Mouse (Mus musculus): Measurements from ENCODE around the gene Cep19. TPM values are rescaled to one million over a fixed set of nuclear protein-coding genes. Genes with fewer than 3 reads are reported as not detected.

Gene Cep19
- polyA plus RNA-seq, 1 experiment from 2014 or later = 45.6 TPM

GRCm38 (mm10) chr16:32129449-32130189, 30.0 kb downstream of the Cep19 start:
- no peaks in the 10 kb centered on the region for H3K27me3 ChIP-seq
- H3K4me3 ChIP-seq (replicated peaks) = no peak overlapping the region
- H3K9me3 ChIP-seq = no peaks in the 10 kb centered on the region
- no peak overlapping the region for H3K4me2 ChIP-seq (replicated peaks)
- H3K27ac ChIP-seq = no peak overlapping the region
- H3K36me3 ChIP-seq = no peaks in the 10 kb centered on the region
- ATAC-seq = no peak
- no peak overlapping the region for H3K9ac ChIP-seq (replicated peaks)
- WGBS = 83% methylated on average over 20 of the region's 20 CpGs
- H3K4me1 ChIP-seq (replicated peaks) = no peaks in the 10 kb centered on the region

GRCm38 (mm10) chr16:32130190-32130826, 30.7 kb downstream of the Cep19 start:
- H3K9me3 ChIP-seq = no peaks in the 10 kb centered on the region
- no peak for ATAC-seq
- H3K27ac ChIP-seq = no peak overlapping the region
- H3K4me2 ChIP-seq (replicated peaks) = no peak overlapping the region
- no peaks in the 10 kb centered on the region for H3K36me3 ChIP-seq
- no peaks in the 10 kb centered on the region for H3K27me3 ChIP-seq
- H3K9ac ChIP-seq (replicated peaks) = no peak overlapping the region
- no peak overlapping the region for H3K4me3 ChIP-seq (replicated peaks)
- 79% methylated on average over 16 of the region's 16 CpGs for WGBS
- no peaks in the 10 kb centered on the region for H3K4me1 ChIP-seq (replicated peaks)

- Histone ChIP-seq H3K4me2 (replicated peaks) (no peak overlapping the region), H3K4me1 (replicated peaks) (no peaks in the 10 kb centered on the region), H3K27ac (no peak overlapping the region), H3K4me3 (replicated peaks) (no peak overlapping the region), H3K36me3 (no peaks in the 10 kb centered on the region), H3K9ac (replicated peaks) (no peak overlapping the region), H3K9me3 (no peaks in the 10 kb centered on the region), H3K27me3 (no peaks in the 10 kb centered on the region)
- no peak for ATAC-seq
- WGBS = 95% methylated on average over 3 of the region's 3 CpGs
These were observed 33.5 kb downstream of the Cep19 start for GRCm38 (mm10) chr16:32133148-32133547.

- 79% methylated on average over 7 of the region's 7 CpGs for WGBS
- no peaks in the 10 kb centered on the region for H3K4me1 ChIP-seq (replicated peaks)
- H3K27me3 ChIP-seq = no peaks in the 10 kb centered on the region
- ATAC-seq = no peak
- no peak overlapping the region for H3K9ac ChIP-seq (replicated peaks)
- no peak overlapping the region for H3K27ac ChIP-seq
- H3K4me2 ChIP-seq (replicated peaks) = no peak overlapping the region
- no peaks in the 10 kb centered on the region for H3K36me3 ChIP-seq
- H3K4me3 ChIP-seq (replicated peaks) = no peak overlapping the region
- H3K9me3 ChIP-seq = no peaks in the 10 kb centered on the region
These were observed 36.3 kb downstream of the Cep19 start for GRCm38 (mm10) chr16:32135842-32136357.

- Histone ChIP-seq H3K27me3 (no peaks in the 10 kb centered on the region), H3K4me3 (replicated peaks) (no peak overlapping the region), H3K9me3 (no peaks in the 10 kb centered on the region), H3K4me2 (replicated peaks) (no peak overlapping the region), H3K27ac (no peak overlapping the region), H3K36me3 (peaks cover 7% of the 10 kb centered on the region; the same call in 1 of the 2 replicates), H3K9ac (replicated peaks) (no peak overlapping the region), H3K4me1 (replicated peaks) (no peaks in the 10 kb centered on the region)
- WGBS = 96% methylated on average over 1 of the region's 1 CpGs
- ATAC-seq = no peak
These were observed 39.4 kb downstream of the Cep19 start for GRCm38 (mm10) chr16:32138954-32139353.

GRCm38 (mm10) chr16:32143766-32144165, 44.2 kb downstream of the Cep19 start:
- Histone ChIP-seq H3K4me3 (replicated peaks) (no peak overlapping the region), H3K4me1 (replicated peaks) (no peaks in the 10 kb centered on the region), H3K9ac (replicated peaks) (no peak overlapping the region), H3K36me3 (peaks cover 9% of the 10 kb centered on the region; the same call in 1 of the 2 replicates), H3K4me2 (replicated peaks) (no peak overlapping the region), H3K27me3 (no peaks in the 10 kb centered on the region), H3K9me3 (no peaks in the 10 kb centered on the region), H3K27ac (no peak overlapping the region)
- no peak for ATAC-seq
- 96% methylated on average over 15 of the region's 15 CpGs for WGBS

- Histone ChIP-seq H3K4me1 (replicated peaks) (no peaks in the 10 kb centered on the region), H3K27me3 (no peaks in the 10 kb centered on the region), H3K9ac (replicated peaks) (no peak overlapping the region), H3K27ac (no peak overlapping the region), H3K36me3 (peaks cover 9% of the 10 kb centered on the region; the same call in 1 of the 2 replicates), H3K9me3 (no peaks in the 10 kb centered on the region), H3K4me3 (replicated peaks) (no peak overlapping the region), H3K4me2 (replicated peaks) (no peak overlapping the region)
- WGBS = 92% methylated on average over 17 of the region's 17 CpGs
- ATAC-seq = no peak
These were observed 45.0 kb downstream of the Cep19 start for GRCm38 (mm10) chr16:32144592-32144991.

GRCm38 (mm10) chr16:32147589-32148207, 48.1 kb downstream of the Cep19 start:
- Histone ChIP-seq H3K27ac (no peak overlapping the region), H3K9ac (replicated peaks) (no peak overlapping the region), H3K9me3 (no peaks in the 10 kb centered on the region), H3K36me3 (peaks cover 9% of the 10 kb centered on the region; the same call in 1 of the 2 replicates), H3K4me1 (replicated peaks) (no peaks in the 10 kb centered on the region), H3K27me3 (no peaks in the 10 kb centered on the region), H3K4me3 (replicated peaks) (no peak overlapping the region), H3K4me2 (replicated peaks) (peak overlapping the region; percentile 30)
- WGBS = 52% methylated on average over 11 of the region's 13 CpGs
- peak; percentile 60; the same call in 1 of the 2 replicates for ATAC-seq

- no peak overlapping the region for H3K4me3 ChIP-seq (replicated peaks)
- H3K27me3 ChIP-seq = no peaks in the 10 kb centered on the region
- 83% methylated on average over 1 of the region's 1 CpGs for WGBS
- H3K36me3 ChIP-seq = no peaks in the 10 kb centered on the region
- no peak overlapping the region for H3K27ac ChIP-seq
- H3K4me1 ChIP-seq (replicated peaks) = no peaks in the 10 kb centered on the region
- no peaks in the 10 kb centered on the region for H3K9me3 ChIP-seq
- H3K9ac ChIP-seq (replicated peaks) = peak overlapping the region; percentile 10; the same call in 1 of the 2 replicates
- no peak overlapping the region for H3K4me2 ChIP-seq (replicated peaks)
- no peak for ATAC-seq
These were observed 54.4 kb downstream of the Cep19 start for GRCm38 (mm10) chr16:32153976-32154375.

- ATAC-seq = no peak
- Histone ChIP-seq H3K36me3 (no peaks in the 10 kb centered on the region), H3K4me2 (replicated peaks) (no peak overlapping the region), H3K4me3 (replicated peaks) (no peak overlapping the region), H3K9me3 (no peaks in the 10 kb centered on the region), H3K27ac (no peak overlapping the region), H3K27me3 (no peaks in the 10 kb centered on the region), H3K4me1 (replicated peaks) (no peaks in the 10 kb centered on the region), H3K9ac (replicated peaks) (peak overlapping the region; percentile 10; the same call in 1 of the 2 replicates)
- 87% methylated on average over 13 of the region's 13 CpGs for WGBS
These were observed 54.8 kb downstream of the Cep19 start for GRCm38 (mm10) chr16:32154437-32154836.

- Histone ChIP-seq H3K27ac (no peak overlapping the region), H3K27me3 (no peaks in the 10 kb centered on the region), H3K9ac (replicated peaks) (no peak overlapping the region), H3K36me3 (no peaks in the 10 kb centered on the region), H3K4me3 (replicated peaks) (no peak overlapping the region), H3K4me1 (replicated peaks) (no peaks in the 10 kb centered on the region), H3K4me2 (replicated peaks) (no peak overlapping the region), H3K9me3 (no peaks in the 10 kb centered on the region)
- ATAC-seq = no peak
- 48% methylated on average over 3 of the region's 3 CpGs for WGBS
These were observed 57.1 kb downstream of the Cep19 start for GRCm38 (mm10) chr16:32156719-32157118.

GRCm38 (mm10) chr16:32157369-32157768, 57.8 kb downstream of the Cep19 start:
- H3K4me1 ChIP-seq (replicated peaks) = no peaks in the 10 kb centered on the region
- no peak overlapping the region for H3K4me2 ChIP-seq (replicated peaks)
- ATAC-seq = no peak
- WGBS = 82% methylated on average over 2 of the region's 2 CpGs
- no peaks in the 10 kb centered on the region for H3K9me3 ChIP-seq
- no peak overlapping the region for H3K9ac ChIP-seq (replicated peaks)
- no peak overlapping the region for H3K4me3 ChIP-seq (replicated peaks)
- no peaks in the 10 kb centered on the region for H3K36me3 ChIP-seq
- H3K27me3 ChIP-seq = no peaks in the 10 kb centered on the region
- no peak overlapping the region for H3K27ac ChIP-seq
